Mouse (Mus musculus): ENCODE results near the gene Copg2.

GRCm38 (mm10) chr6:30716796-30717195 is 179.8 kb downstream of the Copg2 start:
- TF ChIP-seq CTCF (conservative IDR thresholded peaks at IDR 0.05; ENCODE audit: low read length), result no peak
- TF ChIP-seq NANOG (IDR thresholded peaks at IDR 0.05; ENCODE audit: borderline replicate concordance, low read length), result no peak
- TF ChIP-seq POU5F1 (IDR thresholded peaks at IDR 0.05; ENCODE audit: borderline replicate concordance, low read length), result no peak

Measured in E14TG2a.4 (cell line).